Mouse (Mus musculus): Measurements from ENCODE around the gene Msl1. TPM values are rescaled to one million over a fixed set of nuclear protein-coding genes. Genes with fewer than 3 reads are reported as not detected.
A peak's percentile ranks its signal among the peaks of the same experiment; 100 is the strongest.

The Msl1 gene
- polyA plus RNA-seq, 1 experiment from 2014 or later: 38.8 TPM

DNA sequence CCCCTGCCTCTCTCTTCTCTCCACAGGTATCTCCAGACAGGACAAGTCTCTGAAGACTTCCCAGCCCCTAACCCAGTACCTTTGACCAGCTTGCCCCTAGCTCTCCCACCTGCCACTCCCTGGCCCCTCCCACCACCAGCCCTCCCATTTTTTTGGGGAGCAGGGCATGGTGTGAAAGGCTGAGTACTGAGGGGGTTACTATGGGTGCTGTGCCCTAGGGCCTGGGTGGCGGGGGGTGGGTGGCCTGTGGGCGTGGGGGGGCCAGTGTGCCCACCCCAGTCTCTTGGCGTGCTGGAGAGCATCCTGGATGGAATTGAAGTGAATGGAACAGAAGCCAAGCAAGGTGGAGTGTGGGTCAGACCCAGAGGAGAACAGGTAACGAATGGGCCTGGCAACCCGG, 42.1 kb upstream of the Msl1 start:
- Histone ChIP-seq H3K9me3 (replicated peaks) (no peaks in the 10 kb centered on the region), H3K36me3 (peaks cover 30% of the 10 kb centered on the region), H3K27me3 (no peaks in the 10 kb centered on the region), H3K4me3 (no peak overlapping the region), H3K4me2 (replicated peaks) (no peak overlapping the region), H3K27ac (no peak overlapping the region), H3K9ac (no peak overlapping the region), H3K4me1 (peaks cover 66% of the 10 kb centered on the region)
- 90% methylated on average over 5 of the region's 5 CpGs for WGBS
- no peak for ATAC-seq (ENCODE audit: low FRiP score)

DNA sequence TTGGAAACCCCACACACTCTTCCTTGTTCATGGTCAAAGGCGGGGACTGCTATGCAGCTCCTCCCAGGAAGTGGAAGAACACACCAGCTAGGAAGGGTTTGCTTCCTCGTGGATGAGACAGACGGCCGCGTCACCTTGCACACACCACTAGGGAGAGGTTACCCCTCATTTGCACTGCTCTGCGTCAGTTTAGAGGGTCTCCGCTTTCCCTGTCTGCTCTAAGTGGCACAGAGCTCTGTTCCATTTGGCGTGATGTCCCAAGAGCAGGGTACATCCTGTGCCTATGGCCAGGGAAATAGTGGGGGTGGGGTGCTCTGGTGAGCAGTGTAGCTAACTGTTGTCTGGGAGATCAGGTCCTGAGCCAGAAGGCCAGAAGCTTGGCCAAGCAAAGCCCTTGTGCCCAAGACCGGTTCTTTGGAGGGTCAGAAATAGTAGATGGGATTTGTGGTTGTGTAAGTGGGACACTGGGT, 41.1 kb upstream of the Msl1 start:
- no peaks in the 10 kb centered on the region for H3K9me3 ChIP-seq (replicated peaks)
- no peak overlapping the region for H3K9ac ChIP-seq
- ATAC-seq (ENCODE audit: low FRiP score): no peak
- no peak overlapping the region for H3K4me3 ChIP-seq
- peak overlapping the region; percentile 57 for H3K27ac ChIP-seq
- peaks cover 57% of the 10 kb centered on the region for H3K4me1 ChIP-seq
- WGBS: 77% methylated on average over 9 of the region's 9 CpGs
- peaks cover 40% of the 10 kb centered on the region for H3K36me3 ChIP-seq
- no peak overlapping the region for H3K4me2 ChIP-seq (replicated peaks)
- H3K27me3 ChIP-seq: no peaks in the 10 kb centered on the region

DNA sequence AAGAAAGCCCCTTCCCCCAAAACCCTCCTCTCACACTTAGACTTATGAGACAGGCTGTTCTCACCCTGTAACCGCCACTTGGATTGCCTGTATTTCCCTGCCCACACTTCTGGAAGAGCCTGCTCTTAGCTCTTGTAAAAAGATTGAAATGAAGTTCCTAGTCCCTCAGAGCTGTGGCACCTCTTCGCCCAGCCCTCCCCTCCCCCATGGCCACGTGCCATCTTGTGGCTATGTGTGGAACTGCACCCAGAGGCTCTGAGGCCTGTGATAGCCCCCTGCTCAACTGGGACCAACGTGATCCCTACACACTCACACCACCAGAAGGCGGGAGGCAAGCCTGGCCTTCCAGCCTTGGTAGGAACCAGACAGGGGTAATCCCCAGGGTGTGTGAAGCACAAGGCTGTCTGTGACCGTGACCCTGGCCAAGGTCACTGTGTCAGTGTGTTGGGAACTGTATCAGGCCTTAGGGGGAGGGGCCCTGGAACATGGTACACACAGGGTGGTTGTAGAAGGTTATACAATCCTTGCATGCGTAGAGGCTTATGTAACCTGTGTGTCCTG, 40.6 kb upstream of the Msl1 start:
- no peak overlapping the region for H3K4me3 ChIP-seq
- no peaks in the 10 kb centered on the region for H3K27me3 ChIP-seq
- no peaks in the 10 kb centered on the region for H3K9me3 ChIP-seq (replicated peaks)
- H3K36me3 ChIP-seq: peaks cover 43% of the 10 kb centered on the region
- ATAC-seq (ENCODE audit: low FRiP score): peak; percentile 20; the same call in 1 of the 2 replicates
- peaks cover 51% of the 10 kb centered on the region for H3K4me1 ChIP-seq
- 22% methylated on average over 7 of the region's 7 CpGs for WGBS
- H3K9ac ChIP-seq: no peak overlapping the region
- H3K4me2 ChIP-seq (replicated peaks): no peak overlapping the region
- H3K27ac ChIP-seq: peak overlapping the region; percentile 57

DNA sequence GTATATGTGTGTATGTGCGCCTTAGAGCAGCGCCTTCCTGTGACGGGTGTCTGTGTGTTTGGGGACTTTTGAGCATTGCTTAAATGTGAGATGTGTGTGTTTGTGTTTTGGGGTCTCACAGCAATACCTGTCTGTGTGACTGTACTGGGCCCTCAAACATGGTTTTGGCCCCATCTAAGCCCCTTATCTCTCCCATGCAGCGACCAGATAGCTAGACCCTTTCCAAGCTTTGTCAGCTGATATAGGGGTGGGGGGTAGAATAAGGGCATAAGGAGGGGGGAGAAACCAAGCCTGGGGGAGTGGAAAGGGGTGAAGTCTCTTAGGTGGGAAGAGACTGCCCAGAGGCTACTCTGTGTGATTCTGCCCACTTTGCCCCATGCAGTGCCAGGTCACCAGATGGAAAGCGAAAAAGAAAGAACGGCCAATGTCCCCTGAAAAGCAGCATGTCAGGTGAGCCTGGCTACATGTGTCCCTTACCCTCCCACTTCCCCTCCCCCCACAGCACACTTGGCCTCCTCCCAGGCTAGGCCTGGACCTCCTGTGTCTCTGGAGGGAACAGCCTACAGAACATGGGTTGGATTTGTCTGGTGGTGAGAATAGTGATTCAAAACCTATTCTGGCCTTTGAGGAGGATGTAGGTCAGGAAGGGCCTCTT, 39.5 kb upstream of the Msl1 start:
- no peak for ATAC-seq (ENCODE audit: low FRiP score)
- Histone ChIP-seq H3K27ac (no peak overlapping the region), H3K9me3 (replicated peaks) (no peaks in the 10 kb centered on the region), H3K4me3 (no peak overlapping the region), H3K4me2 (replicated peaks) (no peak overlapping the region), H3K4me1 (peaks cover 40% of the 10 kb centered on the region), H3K36me3 (peaks cover 53% of the 10 kb centered on the region), H3K9ac (no peak overlapping the region), H3K27me3 (no peaks in the 10 kb centered on the region)
- WGBS: 92% methylated on average over 6 of the region's 6 CpGs

DNA sequence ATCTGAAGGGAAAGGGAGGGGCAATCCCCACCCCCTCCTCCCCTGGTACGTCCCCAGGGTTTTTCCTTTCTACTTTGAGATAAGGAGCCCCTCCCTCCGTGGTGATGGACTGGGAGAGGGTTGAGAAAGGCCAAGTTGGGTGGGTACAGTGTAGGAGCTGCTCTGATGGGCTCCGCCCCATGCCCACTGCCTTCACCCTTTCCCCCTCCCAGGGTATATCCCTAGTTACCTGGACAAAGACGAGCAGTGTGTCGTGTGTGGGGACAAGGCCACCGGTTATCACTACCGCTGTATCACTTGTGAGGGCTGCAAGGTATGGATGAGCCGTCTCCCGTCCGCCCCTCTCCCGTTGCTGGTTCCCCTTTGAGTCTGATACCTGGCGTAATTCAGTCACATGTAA, 38.6 kb upstream of the Msl1 start:
- no peaks in the 10 kb centered on the region for H3K27me3 ChIP-seq
- H3K36me3 ChIP-seq: peaks cover 60% of the 10 kb centered on the region
- H3K4me3 ChIP-seq: no peak overlapping the region
- H3K9me3 ChIP-seq (replicated peaks): no peaks in the 10 kb centered on the region
- H3K4me1 ChIP-seq: peaks cover 31% of the 10 kb centered on the region
- H3K27ac ChIP-seq: no peak overlapping the region
- WGBS: 86% methylated on average over 12 of the region's 12 CpGs
- no peak overlapping the region for H3K9ac ChIP-seq
- ATAC-seq (ENCODE audit: low FRiP score): no peak
- H3K4me2 ChIP-seq (replicated peaks): no peak overlapping the region

DNA sequence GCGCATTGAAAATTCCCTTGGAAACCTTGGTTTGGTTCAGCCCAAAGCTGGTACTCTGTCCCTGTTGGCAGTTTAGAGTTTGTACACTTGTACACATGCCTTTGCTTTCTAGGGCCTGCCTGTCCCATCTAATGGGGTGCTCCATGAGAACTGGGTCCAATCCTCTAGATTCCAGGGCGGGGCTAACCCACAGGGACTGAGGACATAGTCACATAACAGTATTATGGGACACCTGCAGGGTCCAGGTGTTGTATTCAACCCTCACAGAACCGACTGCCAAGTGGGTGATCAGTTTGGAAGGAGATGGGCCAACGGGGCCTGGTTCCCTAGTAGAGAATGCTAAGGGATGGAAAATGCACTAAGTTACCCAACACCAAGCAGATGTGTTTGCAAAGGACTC, 33.4 kb upstream of the Msl1 start:
- H3K27ac ChIP-seq: no peak overlapping the region
- no peak overlapping the region for H3K4me2 ChIP-seq (replicated peaks)
- WGBS: 94% methylated on average over 4 of the region's 4 CpGs
- H3K27me3 ChIP-seq: no peaks in the 10 kb centered on the region
- no peak for ATAC-seq (ENCODE audit: low FRiP score)
- no peak overlapping the region for H3K4me3 ChIP-seq
- H3K4me1 ChIP-seq: peaks cover 23% of the 10 kb centered on the region
- no peaks in the 10 kb centered on the region for H3K9me3 ChIP-seq (replicated peaks)
- H3K9ac ChIP-seq: no peak overlapping the region
- peaks cover 78% of the 10 kb centered on the region for H3K36me3 ChIP-seq

DNA sequence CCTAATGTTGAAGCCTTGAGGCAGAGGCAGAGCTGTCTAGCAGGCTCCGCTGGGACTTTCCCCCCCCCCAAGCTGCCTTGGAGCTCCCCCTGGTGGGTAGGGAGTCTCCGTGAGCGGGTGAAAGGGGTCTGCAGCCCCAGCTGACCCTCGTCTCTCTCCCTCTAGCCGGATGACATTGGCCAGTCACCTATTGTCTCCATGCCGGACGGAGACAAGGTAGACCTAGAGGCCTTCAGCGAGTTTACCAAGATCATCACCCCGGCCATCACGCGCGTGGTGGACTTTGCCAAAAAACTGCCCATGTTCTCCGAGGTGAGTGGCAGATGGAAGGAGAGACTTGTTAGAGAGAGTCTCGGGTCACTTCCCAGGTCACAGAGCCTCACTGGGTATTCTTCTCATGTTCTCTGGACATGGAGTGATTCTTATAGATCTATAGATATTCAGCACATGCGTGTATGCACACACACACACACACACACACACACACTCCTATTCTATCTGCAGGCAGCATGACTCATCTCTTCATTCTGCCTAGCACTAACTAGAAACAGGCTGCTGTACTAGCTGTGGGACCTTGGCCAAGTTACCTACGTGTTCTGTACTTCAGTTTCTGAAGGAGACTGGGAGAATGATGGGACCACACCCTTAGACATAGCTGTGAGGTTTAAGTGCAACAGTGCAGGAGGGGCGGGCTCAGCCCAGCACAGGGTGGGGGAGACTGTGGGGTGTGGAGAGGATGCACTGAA, 32.4 kb upstream of the Msl1 start:
- peaks cover 68% of the 10 kb centered on the region for H3K36me3 ChIP-seq
- H3K9me3 ChIP-seq (replicated peaks): no peaks in the 10 kb centered on the region
- H3K4me1 ChIP-seq: peaks cover 33% of the 10 kb centered on the region
- no peak for ATAC-seq (ENCODE audit: low FRiP score)
- no peak overlapping the region for H3K9ac ChIP-seq
- no peak overlapping the region for H3K4me2 ChIP-seq (replicated peaks)
- no peaks in the 10 kb centered on the region for H3K27me3 ChIP-seq
- WGBS: 64% methylated on average over 17 of the region's 17 CpGs
- no peak overlapping the region for H3K4me3 ChIP-seq
- H3K27ac ChIP-seq: 0 out of 2 replicates have a peak overlapping the region, but pooled peaks have one; percentile 23

DNA sequence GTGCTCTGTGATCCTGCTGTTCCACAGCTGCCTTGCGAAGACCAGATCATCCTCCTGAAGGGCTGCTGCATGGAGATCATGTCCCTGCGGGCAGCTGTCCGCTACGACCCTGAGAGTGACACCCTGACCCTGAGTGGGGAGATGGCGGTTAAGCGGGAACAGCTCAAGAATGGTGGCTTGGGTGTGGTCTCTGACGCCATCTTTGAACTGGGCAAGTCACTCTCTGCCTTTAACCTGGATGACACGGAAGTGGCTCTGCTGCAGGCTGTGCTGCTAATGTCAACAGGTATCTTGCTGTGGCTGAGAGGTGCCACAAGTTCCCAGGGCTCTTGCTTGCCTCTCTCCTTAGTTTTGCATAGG, 31.8 kb upstream of the Msl1 start:
- H3K27me3 ChIP-seq: no peaks in the 10 kb centered on the region
- ATAC-seq (ENCODE audit: low FRiP score): no peak
- H3K9me3 ChIP-seq (replicated peaks): no peaks in the 10 kb centered on the region
- peaks cover 68% of the 10 kb centered on the region for H3K36me3 ChIP-seq
- H3K27ac ChIP-seq: 0 out of 2 replicates have a peak overlapping the region, but pooled peaks have one; percentile 23
- peaks cover 38% of the 10 kb centered on the region for H3K4me1 ChIP-seq
- no peak overlapping the region for H3K4me2 ChIP-seq (replicated peaks)
- H3K9ac ChIP-seq: no peak overlapping the region
- no peak overlapping the region for H3K4me3 ChIP-seq
- WGBS: 87% methylated on average over 8 of the region's 8 CpGs

DNA sequence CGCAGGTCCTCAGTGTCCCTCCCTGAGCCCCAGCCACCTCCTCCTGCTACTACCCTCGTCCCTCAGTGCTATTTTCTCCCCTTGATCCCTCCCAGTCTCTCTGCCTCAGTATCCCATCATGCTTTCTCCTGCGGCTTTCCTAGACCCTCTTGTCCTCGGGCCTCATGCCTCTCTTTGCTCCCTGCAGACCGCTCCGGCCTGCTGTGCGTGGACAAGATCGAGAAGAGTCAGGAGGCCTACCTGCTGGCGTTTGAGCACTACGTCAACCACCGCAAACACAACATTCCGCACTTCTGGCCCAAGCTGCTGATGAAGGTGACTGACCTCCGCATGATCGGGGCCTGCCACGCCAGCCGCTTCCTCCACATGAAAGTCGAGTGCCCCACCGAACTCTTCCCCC, 31.2 kb upstream of the Msl1 start:
- H3K4me3 ChIP-seq: no peak overlapping the region
- ATAC-seq (ENCODE audit: low FRiP score): no peak
- peak overlapping the region; percentile 23; the same call in 1 of the 2 replicates for H3K27ac ChIP-seq
- H3K4me2 ChIP-seq (replicated peaks): no peak overlapping the region
- H3K27me3 ChIP-seq: no peaks in the 10 kb centered on the region
- H3K36me3 ChIP-seq: peaks cover 68% of the 10 kb centered on the region
- H3K9me3 ChIP-seq (replicated peaks): no peaks in the 10 kb centered on the region
- 81% methylated on average over 18 of the region's 18 CpGs for WGBS
- H3K9ac ChIP-seq: no peak overlapping the region
- peaks cover 44% of the 10 kb centered on the region for H3K4me1 ChIP-seq

DNA sequence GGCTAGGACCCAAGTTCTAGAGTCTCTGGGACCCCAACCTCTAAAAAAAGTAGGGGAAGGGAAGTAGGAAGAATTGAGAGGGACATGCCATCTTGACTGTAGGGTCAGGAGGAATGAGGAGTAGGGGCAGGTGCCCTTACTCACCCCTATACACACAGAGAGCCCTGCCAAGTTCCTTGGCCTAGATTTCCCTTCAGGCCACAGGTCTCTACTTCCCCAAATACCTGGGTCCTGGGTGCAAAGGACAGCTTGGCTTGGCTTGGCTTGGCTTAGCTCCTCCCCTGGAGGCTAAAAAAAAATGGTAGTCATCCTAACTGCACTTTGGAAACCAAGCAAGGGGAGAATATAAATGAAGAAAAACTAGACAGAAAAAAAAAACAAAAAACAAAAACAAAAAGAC, 30.6 kb upstream of the Msl1 start:
- peaks cover 69% of the 10 kb centered on the region for H3K36me3 ChIP-seq
- H3K9ac ChIP-seq: no peak overlapping the region
- no peak overlapping the region for H3K4me3 ChIP-seq
- no peak overlapping the region for H3K4me2 ChIP-seq (replicated peaks)
- no peaks in the 10 kb centered on the region for H3K27me3 ChIP-seq
- peaks cover 44% of the 10 kb centered on the region for H3K4me1 ChIP-seq
- ATAC-seq (ENCODE audit: low FRiP score): no peak
- peak overlapping the region; percentile 23; the same call in 1 of the 2 replicates for H3K27ac ChIP-seq
- H3K9me3 ChIP-seq (replicated peaks): no peaks in the 10 kb centered on the region

DNA sequence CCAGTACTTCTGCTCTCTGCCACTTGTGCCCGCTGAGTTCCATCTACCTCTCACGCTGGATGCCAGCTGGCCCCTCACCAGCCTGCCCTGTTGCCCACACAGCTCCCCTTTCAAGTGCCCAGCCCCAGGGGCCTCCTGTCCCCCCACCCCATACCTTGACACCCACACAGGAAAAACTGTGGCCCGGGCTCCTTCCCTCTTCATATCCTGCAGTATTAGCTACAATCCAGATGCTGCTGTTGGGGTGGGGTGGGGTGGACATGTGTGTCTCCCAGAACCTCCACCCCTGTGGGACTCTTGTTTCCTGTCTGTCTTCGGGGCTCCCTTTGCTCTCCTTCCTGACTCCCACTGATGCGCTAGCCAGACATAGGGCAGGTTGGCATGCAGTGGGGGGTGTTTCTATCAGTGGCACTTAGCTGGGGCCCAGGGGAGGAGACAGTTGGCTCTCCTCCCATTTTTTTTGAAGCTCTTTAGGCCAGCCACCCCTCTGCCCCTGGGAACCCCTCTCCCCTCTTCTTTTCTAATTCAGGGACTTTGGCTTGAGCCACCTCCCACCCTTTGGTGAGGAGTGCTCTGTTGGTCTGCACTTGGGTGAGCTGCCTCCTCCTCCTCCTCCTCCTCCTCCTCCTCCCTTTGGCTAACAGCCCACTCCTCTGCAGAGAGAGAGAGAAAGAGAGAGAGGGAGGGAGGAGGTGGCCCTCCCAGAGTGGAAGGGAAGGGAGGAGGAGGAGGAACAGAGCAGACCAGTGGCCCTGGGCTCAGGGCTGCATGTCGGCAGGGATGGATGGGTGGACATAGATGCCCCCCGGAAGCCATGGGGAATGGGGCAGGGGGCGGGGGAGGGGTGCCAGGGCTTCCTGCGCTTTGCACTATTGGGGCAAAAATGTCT, 29.7 kb upstream of the Msl1 start:
- Histone ChIP-seq H3K4me1 (peaks cover 44% of the 10 kb centered on the region), H3K27ac (peak overlapping the region; percentile 86), H3K36me3 (peaks cover 70% of the 10 kb centered on the region), H3K27me3 (no peaks in the 10 kb centered on the region), H3K4me3 (no peak overlapping the region), H3K9ac (peak overlapping the region; percentile 44; the same call in 1 of the 2 replicates), H3K4me2 (replicated peaks) (no peak overlapping the region), H3K9me3 (replicated peaks) (no peaks in the 10 kb centered on the region)
- 48% methylated on average over 6 of the region's 9 CpGs for WGBS
- 0 out of 2 replicates have a peak, but pooled peaks have one; percentile 6 for ATAC-seq (ENCODE audit: low FRiP score)

DNA sequence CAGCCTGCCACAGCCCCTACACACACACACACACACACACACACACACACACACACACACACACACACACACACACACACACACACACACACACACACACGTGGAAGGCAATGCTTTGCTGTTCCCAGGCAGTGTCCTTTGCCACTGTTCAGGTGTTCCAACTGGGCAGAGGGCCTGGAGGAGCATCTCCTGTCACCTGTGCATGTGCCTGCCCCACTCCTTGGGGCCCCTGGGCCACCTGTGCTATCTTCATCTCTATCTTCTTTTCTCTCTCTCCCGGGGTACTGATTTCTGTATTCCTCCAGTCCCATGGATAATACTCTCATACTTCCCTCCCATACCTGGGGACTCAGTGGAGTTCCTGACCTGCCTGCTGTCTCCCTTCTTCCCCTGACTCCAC, 29.0 kb upstream of the Msl1 start:
- H3K9ac ChIP-seq: peak overlapping the region; percentile 44; the same call in 1 of the 2 replicates
- peaks cover 64% of the 10 kb centered on the region for H3K36me3 ChIP-seq
- ATAC-seq (ENCODE audit: low FRiP score): peak; percentile 2; the same call in 1 of the 2 replicates
- H3K9me3 ChIP-seq (replicated peaks): no peaks in the 10 kb centered on the region
- peaks cover 44% of the 10 kb centered on the region for H3K4me1 ChIP-seq
- peak overlapping the region; percentile 42; the same call in 1 of the 2 replicates for H3K4me2 ChIP-seq (replicated peaks)
- H3K4me3 ChIP-seq: no peak overlapping the region
- peak overlapping the region; percentile 86 for H3K27ac ChIP-seq
- H3K27me3 ChIP-seq: no peaks in the 10 kb centered on the region
- 52% methylated on average over 2 of the region's 2 CpGs for WGBS
